Mouse (Mus musculus) central nervous system, embryonic 18 days (tissue): ENCODE measurements around the gene Cpn1. TPM values are rescaled to one million over a fixed set of nuclear protein-coding genes. Genes with fewer than 3 reads are reported as not detected.

Experiments
- polyA plus RNA-seq: library from polyadenylated mRNA; depleted of rRNA; stranded (reverse); fragments of >200 nt; gene quantifications from 2 replicates; pipeline ENCODE4 v1.2.3, GENCODE M21; 2012; rRNA removed

Cpn1 gene
- 0.14 and 0.24 TPM in 2 replicates for polyA plus RNA-seq

DNA sequence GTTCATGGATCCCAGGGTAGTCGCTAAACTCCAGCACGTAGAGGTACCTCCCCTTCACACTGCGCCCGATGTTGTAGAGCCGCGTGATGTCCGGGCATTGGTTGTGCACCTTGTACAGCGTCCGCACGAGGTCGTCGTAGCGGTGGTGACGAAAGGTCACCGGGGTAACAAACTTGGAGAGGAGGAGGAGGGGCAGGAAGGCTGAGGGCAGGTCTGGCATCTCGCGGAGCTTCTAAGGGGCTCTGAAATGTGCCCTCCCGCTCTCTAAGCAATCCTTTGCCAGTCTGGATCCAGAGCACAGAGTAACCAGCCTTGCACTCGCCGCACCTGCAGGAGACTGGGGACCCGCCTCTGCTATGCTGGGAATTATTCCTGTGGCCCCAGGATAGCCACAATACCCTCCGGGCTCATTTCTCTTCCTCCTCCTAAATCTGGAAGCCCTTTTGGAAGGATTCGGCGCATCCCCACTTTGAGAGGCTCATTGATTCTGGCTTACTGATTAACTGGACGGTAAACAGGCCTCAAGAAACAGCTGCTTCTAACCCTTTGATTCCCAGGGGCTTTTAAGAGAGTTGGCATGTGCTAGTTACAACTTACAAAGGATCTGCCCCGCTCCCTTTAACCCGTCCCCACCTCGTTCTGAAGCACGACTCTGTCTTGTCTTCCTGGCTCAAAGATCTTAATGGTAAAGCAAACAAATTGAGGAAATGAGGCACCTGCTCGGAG, at the start of gene Cpn1:
TSS of gene Cpn1 (minus strand) at position 488 of the 726 bp plus-strand sequence.

DNA sequence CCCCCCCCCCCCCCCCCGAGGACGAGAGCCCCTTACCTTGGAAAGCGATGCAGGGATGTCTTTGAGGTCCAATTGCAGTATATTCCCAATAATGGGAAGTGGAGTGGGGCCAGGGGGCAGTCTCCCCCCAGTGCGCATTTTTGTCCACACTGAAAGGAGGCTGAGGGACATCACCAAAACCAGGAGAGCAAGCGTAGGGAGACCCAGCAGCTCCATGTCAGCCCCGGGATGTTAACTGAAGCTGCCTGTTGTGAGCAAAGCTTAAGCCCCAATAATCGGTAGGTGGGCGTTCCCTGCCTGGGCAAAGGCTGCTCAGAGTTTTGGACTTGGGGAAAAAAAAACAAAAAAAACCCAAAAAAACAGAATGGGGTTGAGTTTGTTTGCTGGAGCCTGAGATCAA, 42.6 kb upstream of the Cpn1 start, which contains the start of gene Cyp2c23:
TSS of gene Cyp2c23 (minus strand) at position 237 of the 400 bp plus-strand sequence.

DNA sequence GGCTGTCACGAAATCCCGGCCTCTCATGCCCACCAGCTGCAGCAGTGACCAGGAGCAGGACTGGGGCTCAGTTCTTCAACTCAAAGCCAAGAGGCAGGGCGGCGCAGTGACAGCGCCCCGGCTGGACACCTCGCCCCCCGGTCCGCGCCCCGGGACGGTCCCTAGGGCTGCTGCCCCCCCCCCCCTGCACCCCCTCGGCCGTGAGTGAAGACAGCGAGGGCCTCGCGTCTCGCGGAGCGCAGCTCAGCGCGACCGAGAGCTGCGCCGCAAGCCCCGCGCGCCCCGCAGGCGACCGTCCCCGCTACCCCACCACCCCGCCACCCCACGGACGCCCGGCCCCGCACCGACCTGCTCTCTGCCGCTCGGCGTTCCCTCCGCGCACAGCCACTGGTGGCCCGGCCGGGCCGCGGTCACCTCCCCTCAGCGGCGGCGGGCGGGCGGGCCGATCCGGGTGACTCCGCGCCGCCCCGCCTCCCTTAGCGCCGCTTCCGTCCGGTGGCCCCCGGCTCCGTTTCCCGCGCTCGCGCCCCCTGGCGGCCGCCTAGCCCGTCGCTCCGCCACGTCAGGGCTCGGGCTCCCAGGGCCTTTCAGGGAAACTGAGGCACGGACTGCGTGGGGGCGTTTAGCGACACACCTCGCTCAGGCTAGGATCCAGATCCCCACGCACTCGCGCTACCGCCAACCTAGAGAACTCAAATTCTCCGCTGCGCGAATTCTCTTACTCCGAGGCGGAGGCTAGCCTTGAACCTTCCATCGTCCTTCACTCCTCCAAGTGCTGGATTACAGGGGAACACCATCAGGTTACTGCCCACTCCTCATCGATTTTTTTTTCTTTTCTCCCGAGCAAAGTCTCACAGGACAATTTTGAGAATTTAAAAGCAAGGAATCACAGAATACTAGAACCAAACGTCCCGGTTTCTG, 46.3 kb downstream of the Cpn1 start, which contains the start of gene Dnmbp:
TSS of gene Dnmbp (minus strand) at position 423 of the 921 bp plus-strand sequence.

Other genes starting within 250 kb of the Cpn1 start
- 4.7 and 5.8 TPM in 2 replicates for gene Cutc, start 233.6 kb downstream of the Cpn1 start, polyA plus RNA-seq
- 16.7 and 19.5 TPM in 2 replicates for gene Cox15, start 233.6 kb downstream of the Cpn1 start, polyA plus RNA-seq
- gene Abcc2, start 204.4 kb downstream of the Cpn1 start, polyA plus RNA-seq = 0.17 and 0.28 TPM in 2 replicates
- 9.5 and 10.3 TPM in 2 replicates for gene Dnmbp, start 46.4 kb downstream of the Cpn1 start, polyA plus RNA-seq
- not detected in 2 replicates for gene Cyp2c23, start 42.7 kb upstream of the Cpn1 start, polyA plus RNA-seq
- gene Erlin1, start 83.2 kb upstream of the Cpn1 start, polyA plus RNA-seq = 23.0 and 26.2 TPM in 2 replicates
- 135 and 142 TPM in 2 replicates for gene Chuk, start 120.9 kb upstream of the Cpn1 start, polyA plus RNA-seq
- 30.3 and 30.8 TPM in 2 replicates for gene Cwf19l1, start 149.3 kb upstream of the Cpn1 start, polyA plus RNA-seq
- 141 and 156 TPM in 2 replicates for gene Bloc1s2, start 159.9 kb upstream of the Cpn1 start, polyA plus RNA-seq
- 0.08 TPM in 2 replicates for gene Pkd2l1, start 205.9 kb upstream of the Cpn1 start, polyA plus RNA-seq
- 3.3 and 3.9 TPM in 2 replicates for gene Scd3, start 216.7 kb upstream of the Cpn1 start, polyA plus RNA-seq